Mouse (Mus musculus): ENCODE measurements around the gene Calm3. TPM values are rescaled to one million over a fixed set of nuclear protein-coding genes. Genes with fewer than 3 reads are reported as not detected.
A peak's percentile ranks its signal among the peaks of the same experiment; 100 is the strongest.
"Not testable (repeated sequence)": the region's sequence is repeated elsewhere in the genome, so short reads cannot be mapped to it uniquely, and the experiment has no call there.

Calm3 gene
- polyA plus RNA-seq, 1 experiment: 452 TPM

GRCm38 (mm10) chr7:16955712-16956111 is 31.8 kb upstream of the Calm3 start:
- no peaks in the 10 kb centered on the region; the same call in 1 of the 2 replicates for H3K27me3 ChIP-seq (ENCODE audit: control insufficient read depth, insufficient read depth, low read length)
- 67% methylated on average over 4 of the region's 4 CpGs for WGBS
- no peaks in the 10 kb centered on the region for H3K4me1 ChIP-seq (ENCODE audit: control insufficient read depth, insufficient read depth, insufficient read length, low read length)
- TF ChIP-seq POLR2A (IDR thresholded peaks at IDR 0.05; ENCODE audit: low read depth, low read length) (no peak), CTCF (IDR thresholded peaks at IDR 0.05; ENCODE audit: extremely low read depth, insufficient read length, insufficient replicate concordance, low read depth, low read length) (no peak)
- no peak overlapping the region for H3K27ac ChIP-seq (ENCODE audit: insufficient read depth, low read depth, low read length)
- H3K36me3 ChIP-seq (ENCODE audit: control insufficient read depth, insufficient read depth, low read length): no peaks in the 10 kb centered on the region
- no peak overlapping the region for H3K4me3 ChIP-seq (ENCODE audit: low read depth, low read length)

DNA sequence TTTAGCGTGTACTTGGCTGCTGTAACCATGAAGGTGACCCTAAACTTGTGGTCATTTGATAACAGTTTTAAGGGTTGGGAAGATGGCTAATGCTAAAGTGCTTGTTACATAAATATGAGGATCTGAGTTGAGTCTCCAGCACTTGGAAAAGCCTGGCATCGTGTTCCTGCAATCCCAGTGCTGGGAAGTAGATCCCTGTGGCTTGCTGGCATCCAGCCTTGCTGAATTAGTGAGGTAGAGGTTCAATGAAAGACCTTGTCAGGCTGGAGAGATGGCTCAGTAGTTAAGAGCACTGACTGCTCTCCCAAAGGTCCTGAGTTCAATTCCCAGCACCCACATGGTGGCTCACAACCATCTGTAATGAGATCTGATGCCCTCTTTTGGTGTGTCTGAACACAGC is 29.9 kb upstream of the Calm3 start:
- not testable (repeated sequence) for H3K27me3 ChIP-seq (ENCODE audit: control insufficient read depth, insufficient read depth, low read length); H3K4me3 ChIP-seq (ENCODE audit: low read depth, low read length); H3K27ac ChIP-seq (ENCODE audit: insufficient read depth, low read depth, low read length); H3K36me3 ChIP-seq (ENCODE audit: control insufficient read depth, insufficient read depth, low read length); H3K4me1 ChIP-seq (ENCODE audit: control insufficient read depth, insufficient read depth, insufficient read length, low read length)
- WGBS: 65% methylated on average over 2 of the region's 2 CpGs

- peaks cover 17% of the 10 kb centered on the region for H3K27me3 ChIP-seq (ENCODE audit: control insufficient read depth, insufficient read depth, low read length)
- 16% methylated on average over 18 of the region's 18 CpGs for WGBS
- H3K4me3 ChIP-seq (ENCODE audit: low read depth, low read length): no peak overlapping the region
- TF ChIP-seq CTCF (IDR thresholded peaks at IDR 0.05; ENCODE audit: extremely low read depth, insufficient read length, insufficient replicate concordance, low read depth, low read length) (peak; percentile 68), POLR2A (IDR thresholded peaks at IDR 0.05; ENCODE audit: low read depth, low read length) (no peak)
- H3K36me3 ChIP-seq (ENCODE audit: control insufficient read depth, insufficient read depth, low read length): no peaks in the 10 kb centered on the region
- H3K27ac ChIP-seq (ENCODE audit: insufficient read depth, low read depth, low read length): no peak overlapping the region
- H3K4me1 ChIP-seq (ENCODE audit: control insufficient read depth, insufficient read depth, insufficient read length, low read length): no peaks in the 10 kb centered on the region; the same call in 1 of the 2 replicates
These were observed 27.1 kb upstream of the Calm3 start for GRCm38 (mm10) chr7:16950861-16951635.

DNA sequence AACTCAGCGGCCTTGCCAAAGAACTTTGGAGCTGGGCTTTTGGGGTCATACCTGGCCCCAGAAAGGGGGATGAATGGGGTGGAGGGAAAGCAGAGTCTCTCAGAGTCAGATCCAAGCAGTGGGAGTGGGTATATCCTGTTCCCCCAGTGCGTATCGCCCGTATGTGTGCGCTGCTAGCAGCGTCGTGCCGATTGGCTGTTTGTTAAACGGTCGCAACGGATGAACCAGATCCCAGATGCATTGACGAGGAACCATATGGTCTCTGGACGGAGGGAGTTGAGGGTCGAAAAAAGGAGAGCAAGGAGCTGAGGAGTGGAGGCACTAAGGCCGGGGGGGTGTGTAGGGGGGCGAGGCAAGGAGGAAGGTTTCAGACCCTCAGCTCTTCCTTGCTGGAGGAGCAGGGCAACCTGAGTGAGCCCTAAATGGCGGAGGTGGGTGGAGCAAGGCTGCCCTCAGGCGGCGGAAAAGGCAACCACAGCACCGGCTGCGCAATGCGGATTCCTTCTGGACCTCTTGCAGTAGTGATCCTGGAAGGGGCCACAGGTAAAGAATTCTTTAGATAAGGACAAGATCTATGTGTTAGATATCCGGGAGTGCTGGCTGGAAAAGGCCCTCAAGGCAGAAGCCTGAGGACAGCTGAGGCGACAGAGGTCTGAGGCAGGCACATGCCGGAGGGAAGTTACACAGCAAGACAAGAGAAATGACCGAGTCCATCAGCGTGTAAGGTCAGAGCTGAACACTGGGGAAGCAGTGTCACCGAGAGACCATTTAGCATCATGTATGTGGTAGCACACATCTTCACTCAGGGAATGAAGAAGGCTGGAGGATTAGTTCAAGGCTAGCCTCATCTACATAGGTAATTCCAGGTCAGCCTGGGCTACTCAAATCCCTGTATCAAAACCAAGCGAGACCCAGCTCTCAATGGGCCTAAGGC is 26.3 kb upstream of the Calm3 start:
- TF ChIP-seq POLR2A (IDR thresholded peaks at IDR 0.05; ENCODE audit: low read depth, low read length) (no peak), CTCF (IDR thresholded peaks at IDR 0.05; ENCODE audit: extremely low read depth, insufficient read length, insufficient replicate concordance, low read depth, low read length) (peak; percentile 85)
- no peaks in the 10 kb centered on the region for H3K36me3 ChIP-seq (ENCODE audit: control insufficient read depth, insufficient read depth, low read length)
- H3K4me3 ChIP-seq (ENCODE audit: low read depth, low read length): peak overlapping the region; percentile 40
- H3K4me1 ChIP-seq (ENCODE audit: control insufficient read depth, insufficient read depth, insufficient read length, low read length): no peaks in the 10 kb centered on the region; the same call in 1 of the 2 replicates
- peaks cover 25% of the 10 kb centered on the region for H3K27me3 ChIP-seq (ENCODE audit: control insufficient read depth, insufficient read depth, low read length)
- H3K27ac ChIP-seq (ENCODE audit: insufficient read depth, low read depth, low read length): no peak overlapping the region
- WGBS: 9% methylated on average over 29 of the region's 29 CpGs

- WGBS: 68% methylated on average over 8 of the region's 8 CpGs
- Histone ChIP-seq H3K4me3 (ENCODE audit: low read depth, low read length) (no peak overlapping the region), H3K36me3 (ENCODE audit: control insufficient read depth, insufficient read depth, low read length) (no peaks in the 10 kb centered on the region), H3K27ac (ENCODE audit: insufficient read depth, low read depth, low read length) (no peak overlapping the region), H3K27me3 (ENCODE audit: control insufficient read depth, insufficient read depth, low read length) (peaks cover 37% of the 10 kb centered on the region), H3K4me1 (ENCODE audit: control insufficient read depth, insufficient read depth, insufficient read length, low read length) (peaks cover 8% of the 10 kb centered on the region)
- TF ChIP-seq POLR2A (IDR thresholded peaks at IDR 0.05; ENCODE audit: low read depth, low read length) (no peak), CTCF (IDR thresholded peaks at IDR 0.05; ENCODE audit: extremely low read depth, insufficient read length, insufficient replicate concordance, low read depth, low read length) (no peak)
These were observed 25.1 kb upstream of the Calm3 start for GRCm38 (mm10) chr7:16948923-16949458.

GRCm38 (mm10) chr7:16947959-16948361 is 24.0 kb upstream of the Calm3 start:
- peaks cover 8% of the 10 kb centered on the region for H3K4me1 ChIP-seq (ENCODE audit: control insufficient read depth, insufficient read depth, insufficient read length, low read length)
- TF ChIP-seq CTCF (IDR thresholded peaks at IDR 0.05; ENCODE audit: extremely low read depth, insufficient read length, insufficient replicate concordance, low read depth, low read length) (no peak), POLR2A (IDR thresholded peaks at IDR 0.05; ENCODE audit: low read depth, low read length) (no peak)
- no peak overlapping the region for H3K27ac ChIP-seq (ENCODE audit: insufficient read depth, low read depth, low read length)
- WGBS: 6% methylated on average over 4 of the region's 4 CpGs
- peaks cover 37% of the 10 kb centered on the region for H3K27me3 ChIP-seq (ENCODE audit: control insufficient read depth, insufficient read depth, low read length)
- H3K36me3 ChIP-seq (ENCODE audit: control insufficient read depth, insufficient read depth, low read length): no peaks in the 10 kb centered on the region
- H3K4me3 ChIP-seq (ENCODE audit: low read depth, low read length): no peak overlapping the region
